Mouse (Mus musculus): Measurements from ENCODE around the gene Bach1. TPM values are rescaled to one million over a fixed set of nuclear protein-coding genes. Genes with fewer than 3 reads are reported as not detected.

Bach1 gene
- total RNA-seq (2021), result 10 to 100 TPM; 13.8 to 18.0 TPM
- long read RNA-seq, experiment 1, partial matches to known transcripts, result 0 of 12 reads
- long read RNA-seq, experiment 1, other reads (novel, unspliced or antisense), result 12 of 12 reads
- long read RNA-seq, experiment 2, partial matches to known transcripts, result 0 of 3 reads
- long read RNA-seq, experiment 2, other reads (novel, unspliced or antisense), result 3 of 3 reads

- DNase-seq, result peak; percentile 95
Measured at GRCm38 (mm10) chr16:87698692-87699305, at the start of gene Bach1. Bach1 (plus strand) TSS chr16:87698945.

DNA sequence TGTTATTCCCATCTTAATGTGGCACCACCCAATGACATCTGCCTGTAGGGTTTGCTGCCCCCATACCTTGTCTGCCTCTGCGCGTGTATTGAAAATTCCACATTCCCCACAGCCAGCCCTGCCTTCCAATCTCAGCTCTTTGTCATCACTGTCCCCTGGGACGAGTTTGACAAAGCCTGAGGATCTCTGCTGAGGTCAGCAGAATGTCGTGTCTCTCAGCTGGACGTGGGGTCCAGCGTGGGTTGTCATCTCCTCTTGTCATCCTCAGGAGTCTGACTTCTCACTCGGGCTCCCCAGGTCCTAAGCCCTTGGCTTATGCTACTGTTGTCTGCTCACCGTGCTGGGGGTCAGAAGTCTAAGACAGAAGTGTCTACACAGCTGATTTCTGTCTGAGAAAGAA lies 46.4 kb upstream of the Bach1 start:
- DNase-seq, result no peak

DNA sequence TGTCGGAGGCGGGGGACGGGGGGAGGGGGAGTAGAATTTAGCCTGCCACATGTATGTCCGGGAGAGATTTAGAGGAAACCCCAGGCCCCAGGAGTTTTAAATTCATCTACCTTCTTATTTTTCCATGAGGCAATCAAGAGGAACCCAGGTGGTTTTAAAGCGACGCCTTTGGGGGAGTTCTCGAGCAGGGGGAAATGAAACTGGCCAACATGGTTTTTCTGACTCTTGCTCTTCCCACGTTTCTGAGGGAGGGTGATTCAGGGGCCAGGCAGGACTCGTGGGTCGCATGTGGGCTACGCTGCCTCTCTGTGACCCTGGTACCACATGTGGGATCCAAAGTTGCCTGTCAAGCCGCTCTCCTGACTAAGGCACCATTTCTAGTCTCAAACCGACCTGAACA lies 45.8 kb upstream of the Bach1 start:
- no peak for DNase-seq

DNA sequence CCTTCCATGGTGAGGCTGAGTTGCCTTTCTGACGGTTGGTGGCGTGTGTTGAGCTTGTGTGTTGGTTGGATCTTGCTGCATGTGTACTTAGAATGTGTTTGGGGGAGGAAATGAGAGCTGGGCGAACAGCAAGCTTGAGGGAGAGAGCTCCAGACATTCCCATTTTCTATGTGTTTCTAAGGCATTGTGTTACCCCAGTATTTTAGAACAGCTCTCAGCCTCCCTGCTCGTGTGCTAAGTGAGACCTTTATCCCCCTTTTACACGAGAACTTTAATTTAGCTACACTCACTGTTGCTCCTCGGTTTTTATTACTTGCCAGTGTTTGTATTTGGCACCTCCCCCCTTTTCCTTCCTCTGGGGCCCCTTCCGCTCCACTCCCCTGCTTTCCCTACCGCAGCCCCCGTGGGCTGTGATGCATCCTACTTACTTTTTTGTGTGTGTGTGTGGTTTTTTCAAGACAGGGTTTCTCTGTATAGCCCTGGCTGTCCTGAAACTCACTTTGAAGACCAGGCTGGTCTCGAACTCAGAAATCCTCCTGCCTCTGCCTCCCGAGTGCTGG lies 44.6 kb upstream of the Bach1 start:
- no peak for DNase-seq

DNA sequence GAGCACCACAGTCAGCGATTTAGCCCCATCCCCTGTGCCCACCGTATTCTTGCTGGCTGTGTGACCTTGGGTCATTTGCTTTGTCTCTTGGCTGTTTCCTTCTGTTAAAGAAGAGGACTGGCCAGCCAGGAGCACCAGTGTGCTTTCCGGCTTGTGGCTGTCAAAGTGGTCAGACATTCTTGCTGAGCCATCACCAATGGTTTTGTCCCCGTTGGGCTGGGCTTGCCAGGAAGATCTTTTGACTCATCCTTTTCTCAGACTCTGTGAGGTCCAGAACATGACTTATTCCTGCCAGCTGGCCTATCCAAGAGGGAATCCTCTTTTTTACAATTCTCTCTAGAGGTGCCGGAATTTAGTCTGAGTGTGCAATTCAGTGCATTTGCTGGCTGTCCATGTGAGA lies 43.7 kb upstream of the Bach1 start:
- DNase-seq, result peak; percentile 20

- DNase-seq, result no peak
Measured at GRCm38 (mm10) chr16:87655579-87655978, 43.2 kb upstream of the Bach1 start.

DNA sequence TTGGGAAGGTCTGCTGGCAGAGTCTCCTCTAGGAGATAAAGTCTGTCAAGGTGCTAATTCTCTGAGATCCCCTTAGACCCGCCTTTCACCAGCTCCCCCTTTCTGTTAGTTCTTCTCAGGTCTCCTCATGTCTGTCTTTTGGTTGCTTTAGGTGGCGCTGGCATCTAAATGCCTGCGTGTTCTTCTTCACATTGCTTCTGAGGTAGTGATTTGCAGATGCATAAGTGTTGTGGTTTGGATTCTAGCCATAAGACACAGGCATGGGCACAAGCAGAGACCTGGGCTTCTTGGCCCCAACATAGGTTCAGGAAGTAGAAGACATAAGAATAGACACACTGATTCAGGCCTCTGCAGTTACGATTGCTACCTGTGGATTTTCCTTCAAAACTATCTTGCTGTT lies 42.0 kb upstream of the Bach1 start:
- no peak for DNase-seq

DNA sequence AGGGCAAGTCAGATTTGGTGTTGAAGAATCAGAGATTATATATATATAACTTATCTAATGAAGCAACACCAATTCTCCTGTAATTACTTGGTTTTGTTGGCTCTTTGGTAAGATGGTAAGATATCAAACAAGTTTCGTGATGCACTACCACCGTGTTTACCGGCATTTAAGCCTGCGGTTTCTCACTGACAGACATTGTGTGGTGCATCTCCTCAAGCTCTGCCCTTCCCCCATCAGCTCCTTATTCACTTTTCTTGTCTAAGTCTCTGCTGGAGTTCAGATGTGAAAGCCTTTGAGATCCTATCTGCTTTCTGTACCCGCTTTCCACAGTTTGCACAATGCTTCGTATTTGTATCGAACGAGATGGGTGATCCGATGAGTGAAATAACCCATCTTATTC lies 41.5 kb upstream of the Bach1 start:
- no peak for DNase-seq

- DNase-seq, result peak; percentile 45
Measured at GRCm38 (mm10) chr16:87661024-87661471, 37.7 kb upstream of the Bach1 start.

DNA sequence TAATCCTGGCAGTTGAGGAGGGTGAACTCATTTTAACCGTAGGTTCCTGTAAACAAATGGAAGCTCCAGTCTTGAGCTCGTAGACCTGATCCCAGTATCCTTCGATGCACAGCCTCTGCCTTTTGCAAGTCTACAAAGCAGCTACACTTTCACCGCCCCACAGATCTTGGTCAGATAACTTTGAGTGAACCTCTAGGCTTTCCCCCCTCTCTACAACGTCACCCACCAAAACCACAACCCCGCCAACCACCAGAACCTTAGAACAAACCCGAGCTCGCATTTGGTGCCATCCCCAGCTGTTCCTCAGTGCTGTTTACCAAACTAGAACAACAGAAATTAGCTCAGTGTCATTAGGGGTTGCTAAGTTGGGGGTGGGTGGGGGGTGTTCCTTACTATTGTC lies 37.1 kb upstream of the Bach1 start:
- DNase-seq, result no peak

DNA sequence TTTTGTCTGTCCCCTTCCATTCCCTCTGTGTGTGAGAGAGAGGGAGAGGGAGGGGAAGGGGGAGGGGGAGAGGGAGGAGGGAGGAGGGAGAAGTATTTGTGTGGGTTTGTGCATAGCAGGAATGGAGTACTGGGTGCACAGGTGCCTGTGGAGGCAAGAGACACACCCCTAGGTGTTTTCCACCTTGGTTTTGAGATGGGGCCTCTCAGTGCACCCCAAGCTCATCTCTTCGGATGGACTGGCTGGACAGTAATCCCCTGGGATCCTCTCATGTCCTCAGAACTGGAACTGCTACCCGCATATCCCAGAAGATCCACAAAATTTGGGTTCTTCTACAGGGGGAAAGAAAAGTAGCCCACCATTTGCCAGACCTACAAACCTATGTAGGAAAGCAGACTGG lies 36.2 kb upstream of the Bach1 start:
- no peak for DNase-seq

GRCm38 (mm10) chr16:87663890-87664289 lies 34.9 kb upstream of the Bach1 start:
- DNase-seq, result no peak

- DNase-seq, result no peak
Measured at GRCm38 (mm10) chr16:87665246-87665645, 33.5 kb upstream of the Bach1 start.

- no peak for DNase-seq
Measured at GRCm38 (mm10) chr16:87665752-87666619, 32.8 kb upstream of the Bach1 start.

DNA sequence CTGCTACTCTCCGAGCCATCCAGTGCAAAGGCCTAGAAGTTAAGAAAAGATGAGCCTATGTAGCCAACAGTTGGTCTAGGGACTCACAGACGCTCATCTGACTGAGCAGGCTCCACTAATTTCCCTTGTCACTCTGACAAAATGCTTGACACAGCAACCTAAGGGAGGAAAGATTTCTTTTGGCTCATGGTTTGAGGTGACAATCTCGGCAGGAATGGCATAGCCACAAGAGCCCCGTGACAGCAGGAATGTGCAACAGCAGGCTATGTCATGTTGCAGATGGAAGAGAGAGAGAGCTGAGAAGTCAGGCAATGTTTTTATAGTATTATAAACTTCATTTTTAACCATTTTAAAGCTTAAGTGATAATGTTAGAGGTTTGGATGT lies 32.1 kb upstream of the Bach1 start:
- no peak for DNase-seq

DNA sequence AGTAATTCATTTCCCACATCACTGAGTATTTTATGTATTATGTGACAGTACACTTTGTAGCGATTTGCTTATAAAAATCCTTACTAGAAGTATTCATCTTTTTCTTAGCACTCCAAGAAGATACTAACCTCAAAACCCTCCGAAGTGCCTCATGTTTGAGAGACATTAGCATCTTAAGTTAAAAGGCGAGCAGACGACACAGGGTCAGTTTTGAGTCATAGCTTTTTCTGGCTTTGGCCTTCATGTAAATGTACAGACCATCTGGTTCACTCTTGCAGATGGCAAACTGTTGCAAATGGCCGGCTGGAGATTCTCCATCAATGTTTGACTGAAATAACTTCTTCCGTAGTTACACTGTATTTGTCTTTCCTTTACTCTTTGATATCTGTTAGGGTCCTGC lies 30.7 kb upstream of the Bach1 start:
- DNase-seq, result no peak

- no peak for DNase-seq
Measured at GRCm38 (mm10) chr16:87670091-87670820, 28.5 kb upstream of the Bach1 start.

GRCm38 (mm10) chr16:87670821-87671165 lies 28.0 kb upstream of the Bach1 start:
- DNase-seq, result no peak

DNA sequence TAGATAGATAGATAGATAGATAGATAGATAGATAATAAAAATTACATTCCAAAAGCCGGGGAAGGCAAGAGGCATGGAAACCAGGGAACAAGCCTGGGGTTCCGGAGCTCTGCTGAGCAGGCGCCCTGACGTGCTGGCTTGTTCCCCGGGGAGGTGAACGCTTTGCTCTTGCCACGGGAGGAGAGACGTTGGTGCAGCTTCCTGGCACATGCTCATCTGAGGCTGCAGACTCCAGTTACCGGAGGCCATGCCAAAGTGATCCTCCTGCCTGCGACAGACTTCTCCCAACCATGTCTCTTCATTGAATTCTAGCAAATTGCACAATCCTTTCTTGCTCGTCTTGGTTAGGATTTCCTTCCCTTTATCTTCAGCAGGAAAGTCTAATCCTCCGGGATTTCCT lies 27.4 kb upstream of the Bach1 start:
- no peak for DNase-seq

DNA sequence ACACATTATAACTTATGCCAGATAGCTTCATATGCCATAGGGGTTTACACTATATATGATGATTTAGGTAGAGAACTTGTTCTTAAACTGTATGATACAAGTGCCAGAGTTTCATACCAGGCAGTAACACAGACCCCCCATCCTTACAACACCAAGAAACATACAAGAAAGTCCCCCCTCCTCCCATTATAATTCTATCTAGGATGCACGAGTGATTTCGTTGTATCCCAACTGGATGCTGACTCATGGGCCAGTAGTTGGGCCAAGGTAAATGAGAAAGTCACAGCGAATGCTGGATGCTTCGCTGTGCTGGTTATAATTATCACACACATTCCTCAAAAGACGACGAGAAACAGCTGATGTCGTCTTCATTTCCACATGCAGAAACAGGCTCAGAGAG lies 25.6 kb upstream of the Bach1 start:
- DNase-seq, result no peak

GRCm38 (mm10) chr16:87676182-87676581 lies 22.6 kb upstream of the Bach1 start:
- no peak for DNase-seq

DNA sequence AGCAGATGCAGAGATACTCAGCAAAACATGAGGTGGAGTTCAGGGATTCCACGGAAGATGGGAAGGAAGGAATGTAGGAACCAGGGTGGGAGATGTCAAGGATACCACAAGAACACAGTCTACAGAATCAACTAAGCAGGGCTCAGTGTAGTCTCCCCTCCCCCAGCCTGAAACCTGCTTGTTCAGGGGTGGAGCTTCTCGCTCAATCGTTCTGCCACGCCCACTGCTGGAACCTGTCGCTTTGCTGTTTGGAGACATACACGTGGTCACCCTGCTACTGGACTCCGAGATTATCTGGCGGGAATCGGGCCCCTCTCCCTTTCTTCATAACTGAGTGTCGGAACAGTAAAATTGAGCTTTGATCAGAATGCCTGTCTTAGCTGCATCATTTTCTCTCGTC lies 20.1 kb upstream of the Bach1 start:
- no peak for DNase-seq
